Mouse (Mus musculus): ENCODE measurements around the gene Gm43951.

GRCm38 (mm10) chr11:72226020-72226791 lies 19.6 kb upstream of the Gm43951 start:
- no peak for TF ChIP-seq POLR2A (IDR thresholded peaks at IDR 0.05; ENCODE audit: insufficient read length, low read depth)
- no peak for TF ChIP-seq TCF3 (IDR thresholded peaks at IDR 0.05; ENCODE audit: insufficient read length, low read depth)
- no peak for TF ChIP-seq MYOD1 (IDR thresholded peaks at IDR 0.05; ENCODE audit: control insufficient read depth in 1 of 3, insufficient read length in 2 of 3, low read depth in 2 of 3)
- TF ChIP-seq SRF (IDR thresholded peaks at IDR 0.05; ENCODE audit: control insufficient read depth, insufficient read length, low read depth), result no peak
- TF ChIP-seq TCF12 (IDR thresholded peaks at IDR 0.05; ENCODE audit: insufficient read depth, poor library complexity, severe bottlenecking), result no peak
- no peak for TF ChIP-seq MAX (IDR thresholded peaks at IDR 0.05; ENCODE audit: low read depth)
- no peak for TF ChIP-seq E2F4 (IDR thresholded peaks at IDR 0.05; ENCODE audit: insufficient read depth)
- no peak for TF ChIP-seq POLR2AphosphoS2 (IDR thresholded peaks at IDR 0.05; ENCODE audit: insufficient read length, low read depth)
- no peak for TF ChIP-seq MYOG (IDR thresholded peaks at IDR 0.05; ENCODE audit: control insufficient read depth in 1 of 3, insufficient read depth in 1 of 3, insufficient read length in 2 of 3, low read depth in 2 of 3)
- TF ChIP-seq REST (IDR thresholded peaks at IDR 0.05; ENCODE audit: insufficient read depth, insufficient read length), result no peak
- no peak for TF ChIP-seq USF1 (IDR thresholded peaks at IDR 0.05; ENCODE audit: low read depth)
